Mouse (Mus musculus): ENCODE data around the gene Ell2.

Ell2 gene

DNA sequence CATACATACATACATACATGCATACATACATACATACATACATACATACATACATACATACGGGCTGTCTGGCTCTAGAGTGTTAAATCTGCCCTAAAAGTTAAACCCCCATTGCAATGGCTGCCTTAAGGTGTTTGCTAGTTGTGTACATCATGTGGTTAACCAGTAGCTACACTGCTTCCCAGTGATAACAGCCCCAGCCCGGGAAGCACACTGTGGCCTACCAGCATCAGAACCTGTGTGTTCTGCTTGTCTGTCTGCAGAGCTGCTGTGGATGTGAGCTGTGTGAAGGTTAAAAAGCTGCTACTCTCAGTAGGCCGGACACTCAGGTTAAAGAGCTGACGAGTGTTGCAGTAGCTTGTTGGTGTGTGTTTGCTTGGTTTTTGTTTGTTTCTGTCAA lies 64.8 kb downstream of the Ell2 start:
- DNase-seq = no peak

- no peak for DNase-seq
Observed at GRCm38 (mm10) chr13:75771984-75772730, 65.6 kb downstream of the Ell2 start.

GRCm38 (mm10) chr13:75775961-75776360 lies 69.4 kb downstream of the Ell2 start:
- DNase-seq = no peak

DNA sequence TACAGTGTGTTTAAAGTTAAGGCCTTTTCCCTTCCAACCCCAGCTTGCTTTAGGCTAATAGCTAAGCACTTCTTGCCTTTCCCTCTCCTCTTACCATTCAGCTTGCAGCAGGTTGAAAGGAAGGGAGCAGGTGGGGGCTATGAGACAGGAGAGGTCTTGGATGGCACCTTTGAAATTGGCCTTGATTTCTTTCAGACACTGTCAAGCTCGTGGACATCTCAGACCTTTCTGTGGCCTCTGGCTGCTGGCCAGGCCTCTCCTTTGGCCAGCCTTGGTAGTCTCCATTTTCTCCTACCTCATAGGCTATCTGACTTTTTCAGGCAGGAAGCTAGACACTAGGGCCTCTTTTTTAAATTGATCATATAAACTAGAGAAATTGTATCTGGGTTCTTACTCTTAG lies 70.1 kb downstream of the Ell2 start:
- DNase-seq = no peak

GRCm38 (mm10) chr13:75778156-75778555 lies 71.6 kb downstream of the Ell2 start:
- DNase-seq = no peak

- no peak for DNase-seq
Observed at GRCm38 (mm10) chr13:75779169-75779568, 72.6 kb downstream of the Ell2 start.

GRCm38 (mm10) chr13:75780096-75780495 lies 73.5 kb downstream of the Ell2 start:
- no peak for DNase-seq

GRCm38 (mm10) chr13:75785726-75786125 lies 79.2 kb downstream of the Ell2 start:
- DNase-seq = no peak

DNA sequence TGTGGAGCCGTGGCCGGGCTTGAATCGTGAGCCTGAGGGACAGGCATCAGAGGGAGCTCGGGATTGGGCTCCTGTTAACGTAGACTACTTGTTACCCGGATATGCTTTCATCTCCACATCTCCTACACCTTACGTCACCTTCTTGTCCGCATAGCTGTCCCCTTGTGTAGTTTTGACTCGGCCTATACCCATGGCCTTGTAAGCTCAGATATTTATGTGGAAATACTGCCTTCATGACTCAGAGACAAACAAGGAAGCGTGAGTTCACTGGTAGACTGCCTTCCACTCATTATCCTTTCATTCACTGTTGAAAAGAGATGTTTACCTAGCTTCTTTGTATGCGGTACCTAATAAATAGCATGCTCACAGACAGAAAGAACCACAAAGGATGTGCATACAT lies 79.7 kb downstream of the Ell2 start:
- no peak for DNase-seq

- no peak for DNase-seq
Observed at GRCm38 (mm10) chr13:75787364-75787763, 80.8 kb downstream of the Ell2 start.

- DNase-seq = no peak
Observed at GRCm38 (mm10) chr13:75788178-75788577, 81.6 kb downstream of the Ell2 start.

GRCm38 (mm10) chr13:75789061-75789834 lies 82.7 kb downstream of the Ell2 start:
- DNase-seq = no peak

DNA sequence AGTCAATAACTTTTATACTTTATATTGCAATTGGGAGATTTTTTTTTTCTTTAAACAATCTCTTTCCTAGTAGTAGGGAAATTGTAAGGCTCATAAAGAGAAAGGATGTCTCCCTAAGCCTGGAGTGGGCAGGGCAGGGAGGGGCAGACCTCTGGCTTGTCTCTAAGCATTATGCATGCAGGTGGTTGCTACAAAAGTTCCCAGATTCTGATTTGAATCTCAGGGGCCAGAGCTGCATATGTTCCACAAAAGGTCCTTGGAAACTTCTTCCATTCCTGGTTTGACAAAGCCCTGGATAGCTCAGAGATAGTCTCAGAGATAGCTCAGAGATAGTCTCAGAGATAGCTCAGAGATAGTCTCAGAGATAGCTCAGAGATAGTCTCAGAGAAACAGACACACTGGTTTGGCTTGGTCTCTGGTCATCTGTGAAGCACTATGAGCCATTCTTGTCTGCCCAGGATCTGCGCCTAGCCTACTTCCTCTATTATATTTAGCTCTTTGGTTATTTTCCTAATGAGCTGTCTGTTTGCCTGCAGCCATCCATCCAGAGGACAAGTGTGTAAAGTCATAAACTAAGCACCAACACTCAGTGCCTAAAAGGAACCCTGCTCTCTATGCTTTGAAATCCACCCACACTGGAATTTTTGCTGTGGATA lies 84.1 kb downstream of the Ell2 start:
- no peak for DNase-seq

DNA sequence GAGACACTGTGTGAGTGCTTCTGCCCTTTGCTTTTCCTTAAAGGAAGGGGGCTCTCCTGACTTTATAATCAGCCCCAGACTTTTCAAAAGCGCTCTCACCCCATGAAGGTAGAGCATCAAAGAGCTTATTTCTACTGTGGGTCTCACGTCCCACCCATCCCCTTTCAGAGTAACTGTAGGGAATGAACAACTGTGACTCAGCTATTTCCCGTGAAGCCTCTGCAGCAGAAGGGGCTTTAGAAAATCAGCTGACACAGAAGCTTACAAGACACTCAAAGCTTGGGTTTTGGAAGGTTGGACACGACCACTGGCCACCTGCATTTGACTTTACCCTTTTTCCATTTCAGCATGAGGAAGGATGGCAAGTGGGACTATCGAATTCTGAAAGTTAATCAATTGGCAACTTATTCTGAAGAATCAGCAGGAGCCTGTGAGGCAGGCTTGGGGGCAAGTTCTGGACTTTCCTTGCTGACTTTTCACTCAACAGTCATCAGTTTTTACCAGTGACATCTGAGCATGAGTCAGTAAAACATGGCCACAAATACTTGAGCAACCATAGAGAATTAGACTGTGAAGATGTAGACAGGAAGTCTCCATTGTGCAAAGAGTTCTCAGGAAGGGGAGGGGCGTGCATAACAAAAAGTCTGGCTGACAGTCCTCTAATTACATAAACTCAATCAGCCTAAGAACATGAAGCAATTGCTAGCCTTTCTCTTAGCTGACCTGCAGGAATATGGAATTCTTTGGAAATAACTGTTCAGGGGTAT lies 87.5 kb downstream of the Ell2 start:
- no peak for DNase-seq

- peak; percentile 83 for DNase-seq
Observed at GRCm38 (mm10) chr13:75797369-75798141, 91.0 kb downstream of the Ell2 start.

DNA sequence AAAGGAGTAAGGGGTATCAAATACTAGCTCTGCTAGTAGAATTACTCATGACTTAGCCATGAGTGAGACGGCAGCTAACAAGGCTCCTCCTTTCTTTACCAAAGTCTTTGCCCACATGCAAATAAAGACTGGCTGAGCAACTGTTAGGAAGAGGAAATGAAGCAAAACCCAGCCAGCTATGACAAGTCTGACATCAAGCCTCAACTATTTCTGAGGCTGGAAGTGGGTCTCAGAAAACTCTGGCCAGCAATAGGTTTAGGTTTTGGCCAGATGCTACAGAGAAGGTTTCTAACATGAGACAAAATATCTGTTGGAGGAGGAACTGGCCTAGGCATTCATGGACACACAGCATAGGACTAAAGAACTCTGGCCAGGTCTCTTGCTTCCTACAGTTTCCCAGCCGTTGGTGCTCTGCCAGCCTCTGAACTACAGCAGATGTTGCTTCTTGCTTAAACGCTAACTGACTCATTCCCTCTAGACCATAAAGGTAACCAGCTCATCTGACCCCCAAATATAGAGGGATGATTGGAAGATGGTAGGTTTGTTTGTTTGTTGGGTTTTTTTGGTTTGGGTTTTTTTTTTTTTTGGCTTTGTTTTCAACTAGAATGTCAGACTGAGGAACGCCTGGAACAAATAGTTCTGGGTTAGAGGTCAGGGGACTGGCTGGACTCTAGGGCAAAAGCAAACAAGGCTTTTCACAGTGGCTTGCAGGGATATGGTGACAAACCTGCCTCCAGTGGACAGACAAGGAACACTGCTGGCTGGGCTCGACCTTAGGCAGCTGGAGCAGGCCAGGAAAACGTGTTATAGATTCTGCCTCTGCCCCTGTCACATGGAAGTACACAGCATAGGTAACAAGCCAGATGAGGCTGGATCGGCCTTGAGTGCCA lies 92.1 kb downstream of the Ell2 start:
- DNase-seq = no peak

DNA sequence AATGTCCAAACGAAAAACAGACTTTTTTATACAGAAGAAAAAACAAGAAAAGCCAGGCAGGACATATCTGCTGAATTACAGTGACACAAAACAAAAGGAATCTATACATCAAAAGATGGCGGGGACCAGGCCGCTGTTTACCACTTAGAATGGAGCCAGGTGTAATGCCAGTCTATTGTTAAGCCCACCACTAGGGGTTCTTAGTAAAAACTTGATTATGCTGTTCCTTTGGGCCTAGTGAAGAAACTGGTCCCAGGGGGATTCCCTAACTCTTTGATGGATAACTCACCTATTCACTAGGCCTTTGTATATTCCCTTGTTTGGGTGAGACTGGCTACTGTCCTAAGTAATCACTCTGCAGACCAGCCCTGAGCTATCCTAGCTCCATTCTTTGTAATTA lies 92.9 kb downstream of the Ell2 start:
- no peak for DNase-seq

- DNase-seq = no peak
Observed at GRCm38 (mm10) chr13:75807969-75808368, 101.4 kb downstream of the Ell2 start.

GRCm38 (mm10) chr13:75809957-75810356 lies 103.4 kb downstream of the Ell2 start:
- no peak for DNase-seq

DNA sequence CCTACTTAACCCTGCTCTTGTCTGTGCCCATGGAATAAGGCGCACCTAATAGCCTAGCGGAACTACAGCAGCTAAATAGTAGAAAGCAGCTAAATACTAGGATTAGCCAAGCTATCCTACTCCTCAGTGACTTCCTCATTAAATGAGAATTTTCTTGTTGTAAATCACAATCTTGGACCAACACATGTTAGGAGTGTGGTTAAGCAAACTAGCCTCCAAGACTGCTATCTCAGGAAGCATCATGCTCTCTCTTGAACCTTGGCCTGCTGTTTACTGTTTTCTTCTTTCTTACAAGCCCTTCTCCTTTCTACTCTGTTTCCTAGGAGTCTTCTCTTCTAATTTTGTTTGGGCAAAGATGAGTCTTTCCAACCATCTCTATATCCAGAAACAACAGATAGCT lies 110.6 kb downstream of the Ell2 start:
- DNase-seq = no peak

DNA sequence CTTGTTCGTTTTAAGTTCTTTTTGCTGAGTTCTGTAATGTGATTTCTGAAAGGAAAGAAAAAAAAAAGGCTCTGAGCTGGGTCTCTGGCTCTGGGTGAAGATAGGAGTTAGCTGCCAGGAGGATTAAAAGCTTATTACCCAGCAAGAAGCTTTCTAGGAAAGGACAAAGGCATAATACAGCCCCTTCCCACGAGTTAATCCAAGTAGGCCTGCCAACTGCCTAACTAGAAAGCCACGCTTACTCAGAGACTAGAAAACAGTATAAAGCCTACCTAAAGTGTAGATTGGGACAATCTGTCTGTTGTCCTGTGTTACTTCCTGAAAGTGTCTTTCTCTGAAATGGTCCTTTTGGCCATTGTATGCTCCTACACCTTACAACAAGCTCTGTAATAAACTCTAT lies 111.9 kb downstream of the Ell2 start:
- peak; percentile 69 for DNase-seq

All from retina, postnatal 1 day (tissue).